ENCODE assay signal across 21 mouse cellular contexts in genomic region chr13:24365191-24365590, GRCm38 (mm10). TPM values are rescaled to one million over a fixed set of nuclear protein-coding genes. Genes with fewer than 3 reads are reported as not detected.
DNase-seq lines count a peak whose midpoint lies in the region; ATAC-seq and TF ChIP-seq lines count a peak whose summit lies in the region.
"Had no signal": no experiment of that assay in that cellular context is flagged by ENCODE, and none has a peak within 500 bp of the region (broad histone marks: within the 10 kb centered on the region; RNA-seq: fewer than 3 reads in every experiment).

No protein-coding gene starts in this region.

- H3K27me3 ChIP-seq in liver, adult 2 months (ENCODE audit: control insufficient read depth, insufficient read depth, low read length) = no peaks in the 10 kb centered on the region
- no peaks in the 10 kb centered on the region for H3K27me3 ChIP-seq in liver, embryonic 12.5 days (replicated peaks)
- no peaks in the 10 kb centered on the region for H3K27me3 ChIP-seq in liver, embryonic 11.5 days (replicated peaks; ENCODE audit: control insufficient read depth, insufficient read depth, low read length)
- H3K27me3 ChIP-seq: CH12.LX, Patski had no signal

- DNase-seq in liver, adult 2 months (ENCODE audit: extremely low read depth, low read depth, low spot score) = peak; percentile 97
- DNase-seq in liver, embryonic 11.5 days (ENCODE audit: low spot score) = peak; percentile 0
- no peak for DNase-seq in liver
- DNase-seq in fat pad, adult 2 months (ENCODE audit: extremely low read depth, low read depth, low spot score) = peak; percentile 30
- DNase-seq in right cerebral cortex, postnatal 25 days = no peak
- DNase-seq: adrenal gland, adult 2 months; adrenal gland, adult 8-10 months; adrenal gland, postnatal 10 days; adrenal gland, postnatal 14 days; adrenal gland, postnatal 25 days; adrenal gland, postnatal 36 days; B cell, adult 2 months; cerebellum, adult 11 months; cerebellum, adult 11-12 months; cerebellum, adult 18-20 months had no signal

- no peak overlapping the region for H3K4me3 ChIP-seq in liver, adult 2 months (ENCODE audit: insufficient read depth, low read depth, low read length)
- H3K4me3 ChIP-seq in liver, embryonic 12.5 days = no peak overlapping the region
- H3K4me3 ChIP-seq in liver, embryonic 11.5 days (ENCODE audit: low read depth, low read length) = no peak overlapping the region

- no peaks in the 10 kb centered on the region for H3K79me2 ChIP-seq in liver, adult 2 months (ENCODE audit: control insufficient read depth, insufficient read depth, low read length)

- peaks cover 19% of the 10 kb centered on the region for H3K4me1 ChIP-seq in liver, adult 2 months (ENCODE audit: control insufficient read depth, insufficient read depth, low read length)
- no peaks in the 10 kb centered on the region for H3K4me1 ChIP-seq in liver, embryonic 12.5 days
- H3K4me1 ChIP-seq in liver, embryonic 11.5 days (replicated peaks; ENCODE audit: control insufficient read depth, insufficient read depth, low read length) = no peaks in the 10 kb centered on the region

- peaks cover 13% of the 10 kb centered on the region for H3K36me3 ChIP-seq in liver, adult 2 months (ENCODE audit: control insufficient read depth, insufficient read depth, low read length)
- no peaks in the 10 kb centered on the region for H3K36me3 ChIP-seq in liver, embryonic 12.5 days
- no peaks in the 10 kb centered on the region for H3K36me3 ChIP-seq in liver, embryonic 11.5 days (ENCODE audit: control insufficient read depth, insufficient read depth, low read length)
- H3K36me3 ChIP-seq: G1E had no signal

- TF ChIP-seq CTCF in liver, adult 2 months (IDR thresholded peaks at IDR 0.05; ENCODE audit: low read depth, low read length) = no peak

- no peak for TF ChIP-seq POLR2A in liver, adult 2 months (IDR thresholded peaks at IDR 0.05; ENCODE audit: extremely low read depth, insufficient read depth, low read length)

- H3K4me2 ChIP-seq in liver, embryonic 12.5 days = no peak overlapping the region
- no peak overlapping the region for H3K4me2 ChIP-seq in liver, embryonic 11.5 days

- H3K9me3 ChIP-seq in liver, embryonic 12.5 days (replicated peaks) = no peaks in the 10 kb centered on the region
- H3K9me3 ChIP-seq in liver, embryonic 11.5 days (ENCODE audit: control insufficient read depth, low read length) = no peaks in the 10 kb centered on the region
- H3K9me3 ChIP-seq: G1E had no signal

- H3K9ac ChIP-seq in liver, adult 2 months (ENCODE audit: low read depth, low read length) = peak overlapping the region; percentile 75
- no peak overlapping the region for H3K9ac ChIP-seq in liver, embryonic 12.5 days
- no peak overlapping the region for H3K9ac ChIP-seq in liver, embryonic 11.5 days (ENCODE audit: low read depth, low read length)

- no peak for ATAC-seq in liver, embryonic 12.5 days
- ATAC-seq in liver, embryonic 11.5 days (replicated peaks; ENCODE audit: low FRiP score) = no peak
- ATAC-seq: activated CD4-positive, CD25-positive, alpha-beta regulatory T cell, adult 4 months; CD4-positive, CD25-positive, alpha-beta regulatory T cell, adult 4 months; Patski had no signal

- H3K27ac ChIP-seq in liver, adult 2 months (replicated peaks; ENCODE audit: insufficient read depth, low read depth, low read length) = peak overlapping the region; percentile 96
- no peak overlapping the region for H3K27ac ChIP-seq in liver, embryonic 12.5 days
- H3K27ac ChIP-seq in liver, embryonic 11.5 days (ENCODE audit: low read depth, low read length) = no peak overlapping the region

- 23% methylated on average over 6 of the region's 6 CpGs for WGBS in liver, adult 2 months
- WGBS in liver, embryonic 12.5 days (ENCODE audit: insufficient replicate concordance) = 72% methylated on average over 6 of the region's 6 CpGs
- 86% methylated on average over 6 of the region's 6 CpGs for WGBS in liver, embryonic 11.5 days

RNA-seq across cellular contexts. Expression of gene Cmah, which starts 38.0 kb away (rescaled TPM):
- total RNA-seq in liver, adult 2 months (2014; rRNA removed) = 35.2 and 49.3 TPM in 2 replicates
- 11.8 and 12.6 TPM in 2 replicates for polyA plus RNA-seq in liver, adult 2 months (2012; rRNA removed)
- 1.9 and 2.2 TPM in 2 replicates for polyA plus RNA-seq in liver, embryonic 12.5 days (2016; fragmentation: Nextera tagmentation; extraction: Ambion mirVana)
- polyA plus RNA-seq in liver, embryonic 11.5 days (2014; fragmentation: Nextera tagmentation; extraction: Ambion mirVana) = 3.2 and 4.3 TPM in 2 replicates
- polyA plus RNA-seq: G1E had no signal

Comparison
In these comparisons a context has a peak if more than half of its experiments do, and no peak if none do; other contexts are left out.
1. DNase-seq: peak in liver, adult 2 months (single experiment), liver, embryonic 11.5 days (single experiment) and fat pad, adult 2 months (single experiment); none in liver (single experiment) and right cerebral cortex, postnatal 25 days (single experiment).